Mouse (Mus musculus): ENCODE data around the gene Slc12a9.

DNA sequence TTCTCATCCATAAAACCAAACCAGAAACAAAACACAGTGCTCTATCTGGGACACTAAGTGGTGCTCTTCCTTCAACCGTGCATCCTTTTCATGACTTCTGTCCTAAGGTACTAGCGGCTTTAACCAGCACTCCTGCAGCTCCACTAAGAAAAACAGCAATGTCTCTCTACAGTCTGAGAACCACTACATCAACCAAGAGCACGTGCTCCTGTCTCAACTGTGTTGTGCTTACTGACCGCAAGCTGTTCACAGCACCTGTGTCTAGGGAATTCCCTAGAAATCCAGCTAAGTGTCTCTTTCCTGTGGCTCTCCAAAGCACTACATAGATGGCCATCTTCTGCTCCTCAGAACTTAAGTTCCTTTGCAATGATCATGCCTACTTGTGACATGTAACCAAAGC, 28.6 kb downstream of the Slc12a9 start:
- TF ChIP-seq POLR2A (IDR thresholded peaks at IDR 0.05; ENCODE audit: low read depth, low read length), result no peak
- TF ChIP-seq CTCF (IDR thresholded peaks at IDR 0.05; ENCODE audit: borderline replicate concordance, insufficient read depth, low read length), result no peak
